Mouse (Mus musculus): ENCODE measurements around the gene Emilin3.

Emilin3 gene

DNA sequence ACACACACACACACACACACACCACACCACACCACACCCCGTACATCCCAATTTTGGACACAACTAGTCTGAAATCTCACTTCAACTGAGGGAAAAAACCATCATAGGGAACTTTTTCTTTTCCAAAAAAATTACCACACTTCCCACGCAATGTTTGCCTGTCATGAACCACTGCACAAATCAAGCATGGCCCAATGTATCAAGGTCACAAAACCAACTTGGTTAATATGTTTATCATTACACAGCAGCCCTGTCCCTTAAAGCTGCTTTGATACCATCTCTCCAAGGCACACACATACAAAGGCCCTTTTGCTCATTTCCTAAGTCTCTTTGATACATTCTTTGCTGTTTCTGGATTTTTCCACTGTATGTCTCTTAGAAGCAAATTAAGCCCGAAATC is 40.8 kb downstream of the Emilin3 start:
- DNase-seq = no peak

DNA sequence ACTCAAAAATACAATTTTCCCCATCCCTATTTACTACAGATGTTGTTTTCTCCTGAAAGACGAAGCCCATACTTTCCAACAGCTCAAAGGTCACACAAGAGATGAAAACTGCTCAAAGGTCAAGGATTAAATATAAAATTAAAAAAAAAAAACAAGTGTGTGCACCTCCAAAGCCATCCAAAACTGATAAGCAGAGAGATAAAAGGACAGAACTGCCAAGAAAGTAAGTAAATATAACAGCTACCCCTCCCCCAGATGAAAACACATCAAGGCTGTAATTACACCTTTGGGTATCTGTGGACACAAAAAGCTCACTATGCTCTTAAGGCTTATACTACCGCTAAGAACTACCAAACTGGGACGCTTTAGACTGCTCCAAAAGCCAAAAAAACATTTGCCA is 42.7 kb downstream of the Emilin3 start:
- DNase-seq = no peak

DNA sequence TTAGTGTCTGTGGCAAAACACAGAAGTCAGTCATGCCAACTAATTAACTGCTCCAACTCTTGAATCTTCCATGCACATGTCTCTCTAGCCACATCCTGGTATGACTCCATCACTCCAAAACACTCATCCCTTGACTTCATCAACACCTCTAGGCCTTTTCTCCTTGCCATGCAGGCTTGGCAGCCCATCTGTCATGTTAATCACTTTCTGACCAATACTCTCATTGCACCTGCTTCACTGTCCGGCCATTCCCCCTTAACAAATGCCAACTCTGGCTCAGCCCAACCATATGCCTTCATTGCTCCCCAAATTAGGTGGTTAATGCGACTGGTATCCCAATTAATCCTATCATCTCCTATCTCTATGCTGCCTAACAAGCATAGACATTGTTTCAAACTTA is 46.9 kb downstream of the Emilin3 start:
- DNase-seq = peak; percentile 48 to 56

DNA sequence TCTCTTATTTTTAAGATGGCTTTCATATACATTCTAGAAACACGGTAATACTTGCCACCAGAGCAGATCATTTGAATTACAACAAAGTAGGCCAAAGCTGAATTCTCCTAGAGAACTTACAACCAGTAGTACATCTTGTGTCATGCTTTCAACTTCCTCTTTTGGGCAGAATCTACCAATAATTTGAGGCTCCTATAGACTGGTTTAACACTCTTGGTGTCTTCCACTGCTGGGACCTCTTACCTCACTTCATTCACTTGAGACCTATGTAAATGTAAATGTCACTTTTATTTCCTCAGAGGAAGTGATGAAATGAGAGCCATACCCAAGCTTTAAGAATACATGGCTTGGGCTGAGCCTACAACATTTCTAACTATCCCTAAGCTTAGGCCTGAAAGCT is 48.0 kb downstream of the Emilin3 start:
- no peak for DNase-seq

DNA sequence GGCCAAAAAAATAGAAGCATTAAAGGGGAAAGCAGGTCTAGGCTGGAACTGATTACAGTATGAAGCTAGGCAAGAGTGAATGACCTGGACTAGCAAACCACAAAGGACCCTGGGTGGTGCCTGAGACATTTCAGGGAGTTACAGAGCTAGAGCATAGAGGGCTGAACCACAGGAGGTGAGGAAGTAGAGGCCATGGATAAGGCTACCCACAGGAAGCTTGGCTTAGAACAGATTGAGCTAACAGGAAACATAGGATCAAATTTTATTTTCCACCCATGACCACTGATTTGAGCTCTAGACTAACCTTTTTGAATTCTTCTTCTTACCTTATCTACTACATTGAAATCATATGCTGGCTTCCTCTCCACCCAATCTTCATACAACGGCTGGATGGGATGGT is 51.8 kb downstream of the Emilin3 start:
- DNase-seq = no peak
